Mouse (Mus musculus) erythroblast, embryonic 14.5 days (primary cell): ENCODE measurements around the gene Fntb.

ENCODE experiments used
- GATA1 ChIP-seq: IDR thresholded peaks from 2 replicates; pipeline ENCODE4 v1.6.1; 2012; ENCODE audit warnings: low read length, inconsistent platforms, mixed read lengths
- TAL1 ChIP-seq: IDR thresholded peaks from 3 replicates; pipeline ENCODE4 v1.6.1; 2012; ENCODE audit warnings: low read length, inconsistent platforms, mixed read lengths

DNA sequence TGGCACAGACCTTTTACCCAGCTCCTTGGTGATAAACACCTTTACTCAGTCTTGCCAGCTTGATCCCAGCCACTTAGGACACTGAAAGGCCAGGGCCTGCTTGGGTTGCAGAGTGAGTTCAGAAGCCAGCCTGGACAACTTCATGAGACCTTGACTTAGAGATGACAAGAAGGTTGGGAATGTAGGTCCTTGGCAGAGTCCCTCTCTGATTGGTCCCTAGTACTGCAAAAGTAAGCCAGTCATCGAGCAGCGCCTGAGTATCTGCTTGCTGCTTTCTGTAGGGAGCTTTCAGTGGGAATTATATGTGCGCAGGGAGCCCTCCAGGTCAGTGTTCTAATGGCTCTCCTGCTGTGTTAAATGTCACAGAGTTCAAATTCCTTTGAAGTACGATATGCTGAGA lies 9.7 kb downstream of the Fntb start:
- TF ChIP-seq GATA1 = no peak
- no peak for TF ChIP-seq TAL1
